Mouse (Mus musculus): ENCODE measurements around the gene Rhoj.

- TF ChIP-seq POLR2A (IDR thresholded peaks at IDR 0.05; ENCODE audit: low read depth, low read length) (no peak), CTCF (IDR thresholded peaks at IDR 0.05; ENCODE audit: extremely low read depth, insufficient read length, insufficient replicate concordance, low read depth, low read length) (no peak)
Observed at GRCm38 (mm10) chr12:75388521-75388920, 80.4 kb downstream of the Rhoj start.
